Mouse (Mus musculus) B cell, adult (primary cell): ENCODE data around the gene Jup. TPM values are rescaled to one million over a fixed set of nuclear protein-coding genes. Genes with fewer than 3 reads are reported as not detected.

Experiments used
- total RNA-seq: library from RNA; stranded (reverse); gene quantifications from 4 replicates; pipeline ENCODE4 v1.2.4, GENCODE M21; 2023; ENCODE audit not compliant: inconsistent age

Jup gene
- total RNA-seq: 12.6 to 22.2 TPM (median 13.9 TPM) in 4 replicates

GRCm38 (mm10) chr11:100397600-100398389 is at the start of gene Jup:
TSS of gene Jup (minus strand) at chr11:100397763.

DNA sequence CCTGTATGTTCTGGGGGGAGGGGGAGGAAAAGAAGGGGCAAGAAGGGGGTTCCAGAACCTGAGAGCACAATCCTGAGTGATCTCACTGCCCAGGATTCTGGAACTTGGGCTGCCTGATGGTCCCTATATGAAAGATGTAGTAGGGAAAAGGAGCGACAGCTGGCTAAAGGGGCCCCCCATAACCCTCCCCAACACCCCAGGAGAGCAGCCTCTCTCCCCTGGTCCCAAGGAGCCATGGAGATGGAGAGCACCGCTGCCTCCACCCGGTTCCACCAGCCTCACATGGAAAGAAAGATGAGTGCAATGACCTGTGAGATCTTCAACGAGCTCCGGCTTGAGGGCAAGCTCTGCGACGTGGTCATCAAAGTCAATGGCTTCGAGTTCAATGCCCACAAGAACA is 44.2 kb upstream of the Jup start, which contains the start of the genes Nt5c3b and Klhl10:
TSS of gene Nt5c3b (minus strand) at position 12 of the 400 bp plus-strand sequence.
TSS of gene Klhl10 (plus strand) at position 121 of the 400 bp plus-strand sequence.

DNA sequence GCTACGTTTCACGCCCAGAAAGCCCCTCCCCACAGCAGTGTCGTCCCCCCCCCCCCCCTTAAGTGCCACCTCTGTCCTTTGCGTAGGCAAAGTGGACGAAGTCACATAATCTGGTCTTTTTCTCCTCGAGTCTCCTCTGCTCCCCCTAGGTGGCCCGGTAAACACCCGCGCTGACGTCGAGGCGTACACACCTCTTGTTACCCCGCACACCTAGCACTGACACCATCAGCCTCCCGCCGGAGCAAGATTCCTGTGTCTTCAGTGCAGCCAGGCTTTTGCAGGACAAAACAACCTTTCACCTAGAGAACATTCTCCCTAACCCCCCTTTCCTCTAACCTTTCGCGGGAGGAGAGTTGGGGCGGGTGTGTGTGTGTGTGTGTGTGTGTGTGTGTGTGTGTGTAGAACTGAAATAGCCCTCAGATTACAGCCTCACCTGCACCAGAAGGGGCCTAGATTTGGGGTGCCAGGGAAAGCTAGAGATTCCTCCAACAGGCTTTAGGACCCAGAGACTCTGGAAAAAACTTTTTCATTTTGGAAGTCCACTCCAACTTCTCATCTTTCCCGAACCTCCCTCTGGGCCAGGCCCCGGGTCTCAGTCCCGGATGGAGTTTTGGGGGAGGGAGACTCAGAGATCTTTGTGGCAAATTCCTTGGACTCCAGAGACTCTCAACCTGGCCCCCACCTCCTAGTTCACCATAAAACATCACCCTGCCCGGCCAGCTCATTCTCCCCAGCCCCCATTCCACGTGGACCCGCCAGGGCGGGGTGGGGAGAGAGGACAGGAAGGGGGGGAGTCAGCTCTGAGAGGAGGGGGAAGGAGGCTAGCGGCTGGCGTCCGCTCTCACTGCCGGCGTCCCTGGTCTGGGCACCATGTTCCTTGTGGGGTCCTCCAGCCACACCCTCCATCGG is 17.6 kb upstream of the Jup start, which contains the start of gene Fkbp10:
TSS of gene Fkbp10 (plus strand) at position 784 of the 909 bp plus-strand sequence.

GRCm38 (mm10) chr11:100414021-100414913 is 16.7 kb upstream of the Jup start, which contains the start of gene P3h4:
TSS of gene P3h4 (minus strand) at chr11:100414836.

DNA sequence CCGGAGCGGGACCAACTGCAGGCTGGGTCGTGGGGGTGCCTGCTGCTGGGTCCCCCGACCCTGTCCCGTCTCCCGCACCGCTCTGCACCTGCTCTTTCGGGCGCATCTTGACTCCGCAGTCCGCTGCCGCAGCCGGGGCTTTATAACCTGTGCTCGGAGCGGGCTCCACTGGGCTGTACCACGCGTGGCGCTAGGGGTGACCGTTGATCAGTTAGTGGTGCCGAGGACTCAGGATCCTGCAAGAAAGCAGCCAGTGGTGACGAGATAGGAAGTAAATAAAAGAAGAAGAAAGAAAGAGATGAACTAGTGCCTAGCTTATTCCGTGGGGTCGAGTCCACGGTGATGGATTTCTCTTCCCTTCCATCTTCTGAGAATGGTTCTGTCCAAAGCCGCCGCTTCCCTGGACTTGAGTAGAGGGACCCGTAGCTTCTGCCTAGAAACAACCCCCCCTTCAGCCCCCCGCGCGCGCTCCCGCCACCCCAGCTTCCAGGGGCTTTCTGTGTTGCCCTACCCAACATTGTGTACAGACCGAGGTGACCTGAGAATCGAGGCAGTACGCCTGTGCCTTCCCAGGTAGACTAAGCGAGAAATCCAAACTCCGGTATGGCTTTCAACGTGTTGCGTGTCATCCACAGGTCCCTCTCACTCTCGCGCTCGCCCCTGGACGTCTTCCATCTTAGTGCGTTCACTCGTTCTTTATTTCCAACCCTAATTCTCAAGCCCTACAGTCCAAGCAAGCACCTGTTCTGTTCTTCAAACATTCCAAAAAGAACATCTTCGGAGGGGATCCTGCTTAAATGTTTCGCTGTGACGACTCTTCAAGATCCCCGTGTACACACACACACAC is 41.4 kb downstream of the Jup start, which contains the start of gene Hap1:
TSS of gene Hap1 (minus strand) at position 157 of the 847 bp plus-strand sequence.

DNA sequence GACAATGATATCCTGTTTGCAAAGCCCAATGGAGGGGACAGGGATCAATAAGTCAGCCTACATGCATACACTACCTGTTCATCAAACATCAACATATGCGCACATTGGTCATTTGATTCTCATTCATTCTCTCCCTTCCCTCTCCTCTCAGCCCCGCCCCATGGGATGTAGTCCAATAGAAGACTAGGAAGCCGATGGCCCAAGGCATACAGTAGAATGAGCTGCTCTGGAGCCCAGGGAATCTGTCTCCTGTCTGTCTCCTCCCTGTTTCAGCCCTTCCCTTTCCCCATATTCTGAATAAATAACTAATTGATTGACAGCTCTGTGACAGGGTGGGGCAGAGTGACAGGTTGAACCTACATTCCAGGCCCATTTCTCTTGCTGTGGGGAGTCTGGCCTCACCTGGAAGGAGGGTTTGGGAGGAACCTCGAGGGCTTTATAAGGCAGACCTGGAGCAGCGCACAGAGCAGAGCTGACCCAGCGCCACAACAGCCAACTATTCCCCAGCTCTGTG is 63.6 kb downstream of the Jup start, which contains the start of gene Gast:
TSS of gene Gast (plus strand) at position 464 of the 514 bp plus-strand sequence.

DNA sequence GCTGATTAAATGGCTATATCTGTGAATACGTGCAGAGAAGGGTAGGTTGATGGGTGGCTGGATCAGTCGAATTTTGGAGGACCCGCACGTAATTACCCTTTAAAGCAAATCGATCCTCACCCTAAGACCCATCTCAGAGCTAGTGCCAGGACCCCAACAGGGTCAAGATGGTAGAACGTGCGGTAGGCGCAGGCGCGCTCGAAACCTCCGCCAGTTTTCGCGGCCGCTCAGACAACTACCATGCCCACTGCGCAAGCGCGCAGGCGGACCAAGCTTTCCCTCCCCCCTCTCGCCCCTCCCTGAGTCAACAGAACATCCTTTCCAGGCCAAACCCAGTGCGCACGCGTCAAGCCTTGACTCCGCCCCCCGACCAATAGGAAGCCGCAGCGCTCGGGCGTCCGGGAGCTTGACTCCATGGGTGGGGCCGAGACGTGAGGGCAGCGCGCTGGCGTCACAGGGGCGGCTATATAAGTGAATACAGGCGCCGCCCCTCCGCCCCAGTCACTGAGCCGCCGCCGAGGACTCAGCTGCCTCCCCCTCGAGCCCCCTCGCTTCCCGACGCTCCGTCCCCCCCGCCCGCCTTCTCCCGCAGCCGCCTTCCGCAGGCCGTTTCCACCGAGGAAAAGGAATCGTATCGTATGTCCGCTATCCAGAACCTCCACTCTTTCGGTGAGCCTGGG is 77.9 kb downstream of the Jup start, which contains the start of gene Eif1:
TSS of gene Eif1 (plus strand) at position 394 of the 680 bp plus-strand sequence.

Other genes with a start within 250 kb of the Jup start
- 0.45 to 1.1 TPM in 2 of 4 replicates, not detected in the others for gene Krt19, start 249.1 kb downstream of the Jup start, total RNA-seq
- gene Krt9, start 204.5 kb downstream of the Jup start, total RNA-seq: not detected in 4 replicates
- not detected in 4 replicates for gene Krt14, start 190.2 kb downstream of the Jup start, total RNA-seq
- not detected in 4 replicates for gene Krt16, start 148.9 kb downstream of the Jup start, total RNA-seq
- gene Krt17, start 136.7 kb downstream of the Jup start, total RNA-seq: not detected in 4 replicates
- gene Krt42, start 127.9 kb downstream of the Jup start, total RNA-seq: not detected in 4 replicates
- 2,378 to 2,468 TPM (median 2,410 TPM) in 4 replicates for gene Eif1, start 77.9 kb downstream of the Jup start, total RNA-seq
- not detected in 4 replicates for gene Gast, start 63.4 kb downstream of the Jup start, total RNA-seq
- gene Hap1, start 41.6 kb downstream of the Jup start, total RNA-seq: 2.0 to 3.5 TPM (median 2.4 TPM) in 4 replicates
- gene P3h4, start 17.1 kb upstream of the Jup start, total RNA-seq: 0.24 TPM in 1 of 4 replicates, not detected in the others
- not detected in 4 replicates for gene Fkbp10, start 17.9 kb upstream of the Jup start, total RNA-seq
- 60.8 to 67.9 TPM (median 62.0 TPM) in 4 replicates for gene Nt5c3b, start 44.0 kb upstream of the Jup start, total RNA-seq
- gene Klhl10, start 44.2 kb upstream of the Jup start, total RNA-seq: 1.2 to 3.1 TPM (median 2.1 TPM) in 4 replicates
- gene Klhl11, start 75.0 kb upstream of the Jup start, total RNA-seq: 20.4 to 24.2 TPM (median 22.4 TPM) in 4 replicates
- 158 to 172 TPM (median 161 TPM) in 4 replicates for gene Acly, start 130.2 kb upstream of the Jup start, total RNA-seq
- 0.32 to 0.51 TPM (median 0.39 TPM) in 3 of 4 replicates, not detected in the other for gene Ttc25, start 147.8 kb upstream of the Jup start, total RNA-seq
- gene Cnp, start 177.1 kb upstream of the Jup start, total RNA-seq: 182 to 196 TPM (median 187 TPM) in 4 replicates
- 24.9 to 30.3 TPM (median 26.3 TPM) in 4 replicates for gene Nkiras2, start 221.5 kb upstream of the Jup start, total RNA-seq
- gene Dnajc7, start 222.4 kb upstream of the Jup start, total RNA-seq: 460 to 496 TPM (median 474 TPM) in 4 replicates